Mouse (Mus musculus): Measurements from ENCODE around the gene Mageb4. TPM values are rescaled to one million over a fixed set of nuclear protein-coding genes. Genes with fewer than 3 reads are reported as not detected.

The Mageb4 gene
- not detected for total RNA-seq (2023)

GRCm38 (mm10) chrX:86304993-86305392, at the start of gene Mageb4:
Gene Mageb4 (minus strand): TSS chrX:86305093.

Other genes starting within 250 kb of the Mageb4 start
- not detected for gene Nr0b1, start 113.3 kb downstream of the Mageb4 start, total RNA-seq (2023)

Data from CD4-positive naive resting alpha-beta T cell, adult 57 days (primary cell).